ENCODE assay signal across 14 mouse cellular contexts in the genomic region with DNA sequence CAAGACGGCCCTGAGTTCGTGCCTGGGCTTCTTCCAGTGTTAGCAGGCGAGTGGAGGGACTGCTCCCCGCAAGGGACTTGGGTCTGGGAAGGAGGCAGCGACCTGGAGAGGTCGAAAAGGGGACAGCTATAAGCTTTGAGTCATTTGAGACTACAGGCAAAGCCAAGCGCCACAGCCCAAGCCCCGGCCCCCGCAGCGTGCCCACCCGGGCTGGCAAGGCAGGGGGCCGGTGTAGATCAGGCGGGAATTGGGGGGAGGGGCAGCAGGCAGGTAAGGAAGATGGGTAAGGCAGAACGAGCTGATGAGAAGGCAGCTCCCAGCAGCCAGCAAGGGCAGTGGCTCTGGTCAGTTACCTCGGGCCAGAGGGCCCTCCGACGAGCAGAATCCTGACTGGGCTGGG. TPM values are rescaled to one million over a fixed set of nuclear protein-coding genes. Genes with fewer than 3 reads are reported as not detected.
DNase-seq lines count a peak whose midpoint lies in the region; ATAC-seq lines count a peak whose summit lies in the region.
"Had no signal": no experiment of that assay in that cellular context is flagged by ENCODE, and none has a peak within 500 bp of the region (broad histone marks: within the 10 kb centered on the region; RNA-seq: fewer than 3 reads in every experiment).

No protein-coding gene starts in this region.

- H3K27me3 ChIP-seq in forebrain, embryonic 16.5 days (replicated peaks; ENCODE audit: control insufficient read depth, insufficient read depth, low read length), result no peaks in the 10 kb centered on the region
- H3K27me3 ChIP-seq in forebrain, embryonic 11.5 days (ENCODE audit: control insufficient read depth, insufficient read depth, low read length), result no peaks in the 10 kb centered on the region
- no peaks in the 10 kb centered on the region for H3K27me3 ChIP-seq in lung, embryonic 15.5 days
- no peaks in the 10 kb centered on the region for H3K27me3 ChIP-seq in embryonic facial prominence, embryonic 11.5 days (ENCODE audit: control insufficient read depth, insufficient read depth, low read length)
- no peaks in the 10 kb centered on the region for H3K27me3 ChIP-seq in limb, embryonic 12.5 days
- H3K27me3 ChIP-seq: liver, embryonic 12.5 days had no signal

- no peak for DNase-seq in forebrain, embryonic 11.5 days (ENCODE audit: low spot score)
- DNase-seq in lung, adult 18-20 months, result no peak
- no peak for DNase-seq in embryonic facial prominence, embryonic 11.5 days (ENCODE audit: low spot score)
- DNase-seq in gastrocnemius, postnatal 10 days, result no peak
- DNase-seq: cerebellum, postnatal 36 days; right cerebral cortex, postnatal 25 days; thymus, adult 2 months had no signal

- 33% methylated on average over 17 of the region's 17 CpGs for WGBS in forebrain, embryonic 16.5 days
- 21% methylated on average over 16 of the region's 17 CpGs for WGBS in forebrain, embryonic 11.5 days
- 31% methylated on average over 17 of the region's 17 CpGs for WGBS in lung, embryonic 15.5 days
- 10% methylated on average over 15 of the region's 17 CpGs for WGBS in embryonic facial prominence, embryonic 11.5 days
- 21% methylated on average over 17 of the region's 17 CpGs for WGBS in limb, embryonic 12.5 days

- H3K4me3 ChIP-seq in forebrain, embryonic 16.5 days (replicated peaks; ENCODE audit: low read length), result no peak overlapping the region
- H3K4me3 ChIP-seq in forebrain, embryonic 11.5 days (ENCODE audit: low read depth, low read length), result no peak overlapping the region
- no peak overlapping the region for H3K4me3 ChIP-seq in lung, embryonic 15.5 days
- H3K4me3 ChIP-seq in embryonic facial prominence, embryonic 11.5 days (ENCODE audit: low read depth, low read length), result no peak overlapping the region
- H3K4me3 ChIP-seq in limb, embryonic 12.5 days (replicated peaks), result 0 out of 2 replicates have a peak overlapping the region, but pooled peaks have one; percentile 13
- H3K4me3 ChIP-seq: liver, embryonic 12.5 days; myocyte had no signal

- H3K9ac ChIP-seq in forebrain, embryonic 16.5 days (replicated peaks; ENCODE audit: low read depth, low read length), result peak overlapping the region; percentile 27; the same call in 1 of the 2 replicates
- H3K9ac ChIP-seq in forebrain, embryonic 11.5 days (ENCODE audit: low read length), result no peak overlapping the region
- no peak overlapping the region for H3K9ac ChIP-seq in lung, embryonic 15.5 days
- peak overlapping the region; percentile 10 for H3K9ac ChIP-seq in embryonic facial prominence, embryonic 11.5 days (replicated peaks; ENCODE audit: low read length)
- peak overlapping the region; percentile 48 for H3K9ac ChIP-seq in limb, embryonic 12.5 days (replicated peaks)
- H3K9ac ChIP-seq: liver, embryonic 12.5 days had no signal

- ATAC-seq in forebrain, embryonic 16.5 days, result no peak
- ATAC-seq in forebrain, embryonic 11.5 days (replicated peaks; ENCODE audit: low FRiP score), result no peak
- no peak for ATAC-seq in lung, embryonic 15.5 days (ENCODE audit: borderline replicate concordance, extremely low read depth, low FRiP score, low TSS enrichment)
- ATAC-seq in embryonic facial prominence, embryonic 11.5 days (replicated peaks; ENCODE audit: insufficient number of reproducible peaks, low FRiP score, low TSS enrichment, low read depth), result 0 out of 2 replicates have a peak, but pooled peaks have one; percentile 21
- no peak for ATAC-seq in limb, embryonic 12.5 days (ENCODE audit: insufficient number of reproducible peaks, insufficient read depth, low FRiP score, low TSS enrichment, low read depth)
- ATAC-seq in megakaryocyte progenitor cell, adult 5-6 weeks (replicated peaks; ENCODE audit: poor library complexity), result no peak
- ATAC-seq: liver, embryonic 12.5 days had no signal

- no peaks in the 10 kb centered on the region for H3K9me3 ChIP-seq in forebrain, embryonic 16.5 days (ENCODE audit: control insufficient read depth, low read length)
- no peaks in the 10 kb centered on the region for H3K9me3 ChIP-seq in forebrain, embryonic 11.5 days (ENCODE audit: control insufficient read depth, low read length)
- H3K9me3 ChIP-seq in lung, embryonic 15.5 days, result no peaks in the 10 kb centered on the region
- H3K9me3 ChIP-seq in embryonic facial prominence, embryonic 11.5 days (replicated peaks; ENCODE audit: control insufficient read depth, low read length), result no peaks in the 10 kb centered on the region
- H3K9me3 ChIP-seq in limb, embryonic 12.5 days, result no peaks in the 10 kb centered on the region
- H3K9me3 ChIP-seq: liver, embryonic 12.5 days had no signal

- H3K4me1 ChIP-seq in forebrain, embryonic 16.5 days (replicated peaks; ENCODE audit: control insufficient read depth, insufficient read depth, low read length), result peaks cover 2% of the 10 kb centered on the region; the same call in 1 of the 2 replicates
- H3K4me1 ChIP-seq in forebrain, embryonic 11.5 days (replicated peaks; ENCODE audit: control insufficient read depth, insufficient read depth, low read length), result peaks cover 2% of the 10 kb centered on the region; the same call in 1 of the 2 replicates
- peaks cover 12% of the 10 kb centered on the region for H3K4me1 ChIP-seq in lung, embryonic 15.5 days
- H3K4me1 ChIP-seq in embryonic facial prominence, embryonic 11.5 days (ENCODE audit: control insufficient read depth, insufficient read depth, low read length), result 0 out of 2 replicates have a peak, but pooled peaks cover 4% of the 10 kb centered on the region
- peaks cover 14% of the 10 kb centered on the region for H3K4me1 ChIP-seq in limb, embryonic 12.5 days (replicated peaks)

- H3K27ac ChIP-seq in forebrain, embryonic 16.5 days (ENCODE audit: low read length), result no peak overlapping the region
- H3K27ac ChIP-seq in forebrain, embryonic 11.5 days (ENCODE audit: low read depth, low read length), result no peak overlapping the region
- H3K27ac ChIP-seq in lung, embryonic 15.5 days, result peak overlapping the region; percentile 35
- H3K27ac ChIP-seq in embryonic facial prominence, embryonic 11.5 days (replicated peaks; ENCODE audit: low read depth, low read length), result no peak overlapping the region
- H3K27ac ChIP-seq in limb, embryonic 12.5 days, result no peak overlapping the region
- H3K27ac ChIP-seq: liver, embryonic 12.5 days had no signal

- H3K4me2 ChIP-seq in forebrain, embryonic 16.5 days (ENCODE audit: low read length), result no peak overlapping the region
- H3K4me2 ChIP-seq in forebrain, embryonic 11.5 days (ENCODE audit: low read depth, low read length, severe bottlenecking), result no peak overlapping the region
- H3K4me2 ChIP-seq in lung, embryonic 15.5 days, result peak overlapping the region; percentile 26
- H3K4me2 ChIP-seq in embryonic facial prominence, embryonic 11.5 days (ENCODE audit: low read depth, low read length), result no peak overlapping the region
- peak overlapping the region; percentile 32 for H3K4me2 ChIP-seq in limb, embryonic 12.5 days
- H3K4me2 ChIP-seq: liver, embryonic 12.5 days had no signal

- H3K36me3 ChIP-seq in forebrain, embryonic 16.5 days (ENCODE audit: control insufficient read depth, insufficient read depth), result peaks cover 52% of the 10 kb centered on the region
- peaks cover 19% of the 10 kb centered on the region for H3K36me3 ChIP-seq in forebrain, embryonic 11.5 days (ENCODE audit: control insufficient read depth, insufficient read depth, low read length)
- peaks cover 53% of the 10 kb centered on the region for H3K36me3 ChIP-seq in lung, embryonic 15.5 days
- peaks cover 8% of the 10 kb centered on the region for H3K36me3 ChIP-seq in embryonic facial prominence, embryonic 11.5 days (replicated peaks; ENCODE audit: control insufficient read depth, insufficient read depth, low read depth, low read length)
- peaks cover 89% of the 10 kb centered on the region for H3K36me3 ChIP-seq in limb, embryonic 12.5 days

RNA-seq across cellular contexts. Expression of a gene that starts 8.5 kb away (rescaled TPM):
- polyA plus RNA-seq in forebrain, embryonic 16.5 days (2015; fragmentation: Nextera tagmentation; extraction: Ambion mirVana), result 122 and 148 TPM in 2 replicates
- polyA plus RNA-seq in forebrain, embryonic 11.5 days (2014; fragmentation: Nextera tagmentation; extraction: Ambion mirVana), result 66.0 and 72.7 TPM in 2 replicates
- 7.7 and 9.3 TPM in 2 replicates for polyA plus RNA-seq in lung, embryonic 15.5 days (2015; fragmentation: Nextera tagmentation; extraction: Ambion mirVana)
- 11.5 and 14.7 TPM in 2 replicates for polyA plus RNA-seq in embryonic facial prominence, embryonic 11.5 days (2014; fragmentation: Nextera tagmentation; extraction: Ambion mirVana)
- 15.1 and 17.7 TPM in 2 replicates for polyA plus RNA-seq in limb, embryonic 12.5 days (2016; fragmentation: Nextera tagmentation; extraction: Ambion mirVana)
- 4.5 and 5.8 TPM in 2 replicates for total RNA-seq in megakaryocyte progenitor cell, adult 5-6 weeks (2015)
- total RNA-seq in megakaryocyte progenitor cell, adult 5-6 weeks (2017), result 1.4 and 2.0 TPM in 2 replicates
- total RNA-seq in gastrocnemius, postnatal 10 days (2021), result 1 to 10 TPM; 3.2 to 4.8 TPM

RNA-seq across cellular contexts. Expression of a gene that starts 25.6 kb away (rescaled TPM):
- 9.3 and 11.1 TPM in 2 replicates for polyA plus RNA-seq in forebrain, embryonic 16.5 days (2015; fragmentation: Nextera tagmentation; extraction: Ambion mirVana)
- 5.5 and 7.4 TPM in 2 replicates for polyA plus RNA-seq in forebrain, embryonic 11.5 days (2014; fragmentation: Nextera tagmentation; extraction: Ambion mirVana)
- polyA plus RNA-seq in lung, embryonic 15.5 days (2015; fragmentation: Nextera tagmentation; extraction: Ambion mirVana), result 32.1 and 33.6 TPM in 2 replicates
- 4.4 and 6.2 TPM in 2 replicates for polyA plus RNA-seq in embryonic facial prominence, embryonic 11.5 days (2014; fragmentation: Nextera tagmentation; extraction: Ambion mirVana)
- 9.5 and 10.9 TPM in 2 replicates for polyA plus RNA-seq in limb, embryonic 12.5 days (2016; fragmentation: Nextera tagmentation; extraction: Ambion mirVana)
- 11.7 and 12.2 TPM in 2 replicates for total RNA-seq in megakaryocyte progenitor cell, adult 5-6 weeks (2015)
- total RNA-seq in megakaryocyte progenitor cell, adult 5-6 weeks (2017), result 3.5 and 4.4 TPM in 2 replicates
- 100 to 1,000 TPM; 304 to 323 TPM for total RNA-seq in gastrocnemius, postnatal 10 days (2021)

RNA-seq across cellular contexts. Expression of a gene that starts 25.7 kb away (rescaled TPM):
- polyA plus RNA-seq in forebrain, embryonic 16.5 days (2015; fragmentation: Nextera tagmentation; extraction: Ambion mirVana), result 8.8 and 13.5 TPM in 2 replicates
- polyA plus RNA-seq in forebrain, embryonic 11.5 days (2014; fragmentation: Nextera tagmentation; extraction: Ambion mirVana), result 20.0 and 23.6 TPM in 2 replicates
- 13.2 and 18.3 TPM in 2 replicates for polyA plus RNA-seq in lung, embryonic 15.5 days (2015; fragmentation: Nextera tagmentation; extraction: Ambion mirVana)
- 13.0 and 13.7 TPM in 2 replicates for polyA plus RNA-seq in embryonic facial prominence, embryonic 11.5 days (2014; fragmentation: Nextera tagmentation; extraction: Ambion mirVana)
- polyA plus RNA-seq in limb, embryonic 12.5 days (2016; fragmentation: Nextera tagmentation; extraction: Ambion mirVana), result 15.3 and 16.0 TPM in 2 replicates
- total RNA-seq in megakaryocyte progenitor cell, adult 5-6 weeks (2015), result 11.5 and 16.3 TPM in 2 replicates
- total RNA-seq in megakaryocyte progenitor cell, adult 5-6 weeks (2017), result 1.8 and 4.7 TPM in 2 replicates
- total RNA-seq in gastrocnemius, postnatal 10 days (2021), result 1 to 10 TPM; 3.8 to 6.2 TPM

RNA-seq across cellular contexts. Expression of a gene that starts 33.0 kb away (rescaled TPM):
- polyA plus RNA-seq in forebrain, embryonic 16.5 days (2015; fragmentation: Nextera tagmentation; extraction: Ambion mirVana), result not detected in 2 replicates
- polyA plus RNA-seq in forebrain, embryonic 11.5 days (2014; fragmentation: Nextera tagmentation; extraction: Ambion mirVana), result not detected in 2 replicates
- polyA plus RNA-seq in lung, embryonic 15.5 days (2015; fragmentation: Nextera tagmentation; extraction: Ambion mirVana), result 0.25 and 0.44 TPM in 2 replicates
- polyA plus RNA-seq in embryonic facial prominence, embryonic 11.5 days (2014; fragmentation: Nextera tagmentation; extraction: Ambion mirVana), result not detected in 2 replicates
- polyA plus RNA-seq in limb, embryonic 12.5 days (2016; fragmentation: Nextera tagmentation; extraction: Ambion mirVana), result not detected in 2 replicates
- not detected in 2 replicates for total RNA-seq in megakaryocyte progenitor cell, adult 5-6 weeks (2015)
- not detected in 2 replicates for total RNA-seq in megakaryocyte progenitor cell, adult 5-6 weeks (2017)
- not detected for total RNA-seq in gastrocnemius, postnatal 10 days (2021)
- polyA plus RNA-seq: heart, postnatal 0 days; myocyte had no signal

RNA-seq across cellular contexts. Expression of a gene that starts 33.2 kb away (rescaled TPM):
- 52.9 and 55.1 TPM in 2 replicates for polyA plus RNA-seq in forebrain, embryonic 16.5 days (2015; fragmentation: Nextera tagmentation; extraction: Ambion mirVana)
- polyA plus RNA-seq in forebrain, embryonic 11.5 days (2014; fragmentation: Nextera tagmentation; extraction: Ambion mirVana), result 45.7 and 50.2 TPM in 2 replicates
- 36.0 and 38.8 TPM in 2 replicates for polyA plus RNA-seq in lung, embryonic 15.5 days (2015; fragmentation: Nextera tagmentation; extraction: Ambion mirVana)
- 40.2 and 44.8 TPM in 2 replicates for polyA plus RNA-seq in embryonic facial prominence, embryonic 11.5 days (2014; fragmentation: Nextera tagmentation; extraction: Ambion mirVana)
- 45.4 and 51.5 TPM in 2 replicates for polyA plus RNA-seq in limb, embryonic 12.5 days (2016; fragmentation: Nextera tagmentation; extraction: Ambion mirVana)
- total RNA-seq in megakaryocyte progenitor cell, adult 5-6 weeks (2015), result 54.8 and 67.5 TPM in 2 replicates
- total RNA-seq in megakaryocyte progenitor cell, adult 5-6 weeks (2017), result 27.2 and 39.8 TPM in 2 replicates
- total RNA-seq in gastrocnemius, postnatal 10 days (2021), result 10 to 100 TPM; 11.0 to 16.3 TPM

Comparison
In these comparisons a context has a peak if more than half of its experiments do, and no peak if none do; other contexts are left out.
1. H3K9ac ChIP-seq: peak in forebrain, embryonic 16.5 days (single experiment), embryonic facial prominence, embryonic 11.5 days (single experiment) and limb, embryonic 12.5 days (single experiment); none in forebrain, embryonic 11.5 days (single experiment) and lung, embryonic 15.5 days (single experiment).
2. H3K4me2 ChIP-seq: peak in lung, embryonic 15.5 days (single experiment) and limb, embryonic 12.5 days (single experiment); none in forebrain, embryonic 16.5 days (single experiment), forebrain, embryonic 11.5 days (single experiment) and embryonic facial prominence, embryonic 11.5 days (single experiment).